Mouse (Mus musculus): ENCODE measurements around the gene Rhoq. TPM values are rescaled to one million over a fixed set of nuclear protein-coding genes. Genes with fewer than 3 reads are reported as not detected.

The Rhoq gene
- total and polyA plus RNA-seq, 2 experiments from 2014 or later, result 17.6 to 74.6 TPM

GRCm38 (mm10) chr17:86924679-86925078 lies 38.2 kb upstream of the Rhoq start:
- Histone ChIP-seq H3K9ac (replicated peaks; ENCODE audit: low read depth, low read length) (no peak overlapping the region), H3K36me3 (replicated peaks; ENCODE audit: control insufficient read depth, insufficient read depth, low read length) (no peaks in the 10 kb centered on the region), H3K4me2 (ENCODE audit: low read depth, low read length) (no peak overlapping the region), H3K4me1 (ENCODE audit: control insufficient read depth, insufficient read depth) (no peaks in the 10 kb centered on the region), H3K9me3 (replicated peaks; ENCODE audit: control insufficient read depth, low read length) (0 out of 2 replicates have a peak, but pooled peaks cover 8% of the 10 kb centered on the region), H3K27ac (ENCODE audit: low read depth) (no peak overlapping the region), H3K4me3 (ENCODE audit: low read depth, low read length) (no peak overlapping the region), H3K27me3 (ENCODE audit: control insufficient read depth, insufficient read depth, low read length) (no peaks in the 10 kb centered on the region)
- 29% methylated on average over 3 of the region's 3 CpGs for WGBS
- ATAC-seq (ENCODE audit: insufficient read depth, low read depth) (no peak), DNase-seq (ENCODE audit: low spot score) (no peak)
- TF ChIP-seq CTCF (IDR thresholded peaks at IDR 0.05; ENCODE audit: low read depth) (no peak), EP300 (IDR thresholded peaks at IDR 0.05; ENCODE audit: low read depth) (no peak)

- H3K4me2 ChIP-seq (ENCODE audit: low read depth, low read length), result no peak overlapping the region
- no peaks in the 10 kb centered on the region for H3K4me1 ChIP-seq (ENCODE audit: control insufficient read depth, insufficient read depth)
- no peak overlapping the region for H3K27ac ChIP-seq (ENCODE audit: low read depth)
- H3K9ac ChIP-seq (replicated peaks; ENCODE audit: low read depth, low read length), result no peak overlapping the region
- no peaks in the 10 kb centered on the region for H3K36me3 ChIP-seq (replicated peaks; ENCODE audit: control insufficient read depth, insufficient read depth, low read length)
- no peak for DNase-seq (ENCODE audit: low spot score)
- TF ChIP-seq EP300 (IDR thresholded peaks at IDR 0.05; ENCODE audit: low read depth), result no peak
- TF ChIP-seq CTCF (IDR thresholded peaks at IDR 0.05; ENCODE audit: low read depth), result no peak
- 0 out of 2 replicates have a peak, but pooled peaks cover 8% of the 10 kb centered on the region for H3K9me3 ChIP-seq (replicated peaks; ENCODE audit: control insufficient read depth, low read length)
- ATAC-seq (ENCODE audit: insufficient read depth, low read depth), result no peak
- 76% methylated on average over 3 of the region's 3 CpGs for WGBS
- H3K4me3 ChIP-seq (ENCODE audit: low read depth, low read length), result no peak overlapping the region
- no peaks in the 10 kb centered on the region for H3K27me3 ChIP-seq (ENCODE audit: control insufficient read depth, insufficient read depth, low read length)
Observed at GRCm38 (mm10) chr17:86926836-86927235, 36.0 kb upstream of the Rhoq start.

- H3K27ac ChIP-seq (ENCODE audit: low read depth), result no peak overlapping the region
Observed at GRCm38 (mm10) chr17:86929355-86929754, 33.5 kb upstream of the Rhoq start.

GRCm38 (mm10) chr17:86929981-86930380 lies 32.9 kb upstream of the Rhoq start:
- H3K36me3 ChIP-seq (replicated peaks; ENCODE audit: control insufficient read depth, insufficient read depth, low read length), result no peaks in the 10 kb centered on the region
- H3K4me2 ChIP-seq (ENCODE audit: low read depth, low read length), result no peak overlapping the region
- TF ChIP-seq EP300 (IDR thresholded peaks at IDR 0.05; ENCODE audit: low read depth) (no peak), CTCF (IDR thresholded peaks at IDR 0.05; ENCODE audit: low read depth) (no peak)
- H3K9me3 ChIP-seq (replicated peaks; ENCODE audit: control insufficient read depth, low read length), result 0 out of 2 replicates have a peak, but pooled peaks cover 8% of the 10 kb centered on the region
- DNase-seq (ENCODE audit: low spot score) (no peak), ATAC-seq (ENCODE audit: insufficient read depth, low read depth) (no peak)
- H3K27me3 ChIP-seq (ENCODE audit: control insufficient read depth, insufficient read depth, low read length), result no peaks in the 10 kb centered on the region
- no peaks in the 10 kb centered on the region for H3K4me1 ChIP-seq (ENCODE audit: control insufficient read depth, insufficient read depth)
- no peak overlapping the region for H3K4me3 ChIP-seq (ENCODE audit: low read depth, low read length)
- H3K27ac ChIP-seq (ENCODE audit: low read depth), result no peak overlapping the region
- H3K9ac ChIP-seq (replicated peaks; ENCODE audit: low read depth, low read length), result no peak overlapping the region

More at GRCm38 (mm10) chr17:86929355-86929754, 33.5 kb upstream of the Rhoq start:
- DNase-seq (ENCODE audit: low spot score) (no peak), ATAC-seq (ENCODE audit: insufficient read depth, low read depth) (no peak)
- H3K9me3 ChIP-seq (replicated peaks; ENCODE audit: control insufficient read depth, low read length), result 0 out of 2 replicates have a peak, but pooled peaks cover 8% of the 10 kb centered on the region
- 73% methylated on average over 6 of the region's 6 CpGs for WGBS
- H3K4me2 ChIP-seq (ENCODE audit: low read depth, low read length), result no peak overlapping the region
- no peaks in the 10 kb centered on the region for H3K36me3 ChIP-seq (replicated peaks; ENCODE audit: control insufficient read depth, insufficient read depth, low read length)
- H3K4me3 ChIP-seq (ENCODE audit: low read depth, low read length), result no peak overlapping the region
- H3K9ac ChIP-seq (replicated peaks; ENCODE audit: low read depth, low read length), result no peak overlapping the region
- no peaks in the 10 kb centered on the region for H3K27me3 ChIP-seq (ENCODE audit: control insufficient read depth, insufficient read depth, low read length)
- TF ChIP-seq EP300 (IDR thresholded peaks at IDR 0.05; ENCODE audit: low read depth) (no peak), CTCF (IDR thresholded peaks at IDR 0.05; ENCODE audit: low read depth) (no peak)
- no peaks in the 10 kb centered on the region for H3K4me1 ChIP-seq (ENCODE audit: control insufficient read depth, insufficient read depth)

GRCm38 (mm10) chr17:86932896-86933295 lies 30.0 kb upstream of the Rhoq start:
- no peak overlapping the region for H3K27ac ChIP-seq (ENCODE audit: low read depth)
- H3K4me2 ChIP-seq (ENCODE audit: low read depth, low read length), result no peak overlapping the region
- H3K9ac ChIP-seq (replicated peaks; ENCODE audit: low read depth, low read length), result no peak overlapping the region
- no peak for ATAC-seq (ENCODE audit: insufficient read depth, low read depth)
- WGBS, result 52% methylated on average over 5 of the region's 5 CpGs
- no peaks in the 10 kb centered on the region for H3K36me3 ChIP-seq (replicated peaks; ENCODE audit: control insufficient read depth, insufficient read depth, low read length)
- DNase-seq (ENCODE audit: low spot score), result no peak
- H3K9me3 ChIP-seq (replicated peaks; ENCODE audit: control insufficient read depth, low read length), result no peaks in the 10 kb centered on the region
- no peaks in the 10 kb centered on the region for H3K27me3 ChIP-seq (ENCODE audit: control insufficient read depth, insufficient read depth, low read length)
- no peak overlapping the region for H3K4me3 ChIP-seq (ENCODE audit: low read depth, low read length)
- H3K4me1 ChIP-seq (ENCODE audit: control insufficient read depth, insufficient read depth), result peaks cover 8% of the 10 kb centered on the region
- no peak for TF ChIP-seq EP300 (IDR thresholded peaks at IDR 0.05; ENCODE audit: low read depth)

GRCm38 (mm10) chr17:86937064-86937463 lies 25.8 kb upstream of the Rhoq start:
- TF ChIP-seq CTCF (IDR thresholded peaks at IDR 0.05; ENCODE audit: low read depth) (no peak), EP300 (IDR thresholded peaks at IDR 0.05; ENCODE audit: low read depth) (no peak)
- Histone ChIP-seq H3K27ac (ENCODE audit: low read depth) (0 out of 2 replicates have a peak overlapping the region, but pooled peaks have one; percentile 27), H3K4me1 (ENCODE audit: control insufficient read depth, insufficient read depth) (peaks cover 12% of the 10 kb centered on the region), H3K4me3 (ENCODE audit: low read depth, low read length) (no peak overlapping the region), H3K9ac (replicated peaks; ENCODE audit: low read depth, low read length) (no peak overlapping the region), H3K36me3 (replicated peaks; ENCODE audit: control insufficient read depth, insufficient read depth, low read length) (no peaks in the 10 kb centered on the region), H3K4me2 (ENCODE audit: low read depth, low read length) (peak overlapping the region; percentile 63; the same call in 1 of the 2 replicates), H3K9me3 (replicated peaks; ENCODE audit: control insufficient read depth, low read length) (no peaks in the 10 kb centered on the region), H3K27me3 (ENCODE audit: control insufficient read depth, insufficient read depth, low read length) (no peaks in the 10 kb centered on the region)
- DNase-seq (ENCODE audit: low spot score), result no peak
- WGBS, result 76% methylated on average over 2 of the region's 2 CpGs
- no peak for ATAC-seq (ENCODE audit: insufficient read depth, low read depth)

Measured in heart, postnatal 0 days (tissue).